Mouse (Mus musculus) hindbrain, embryonic 12.5 days (tissue): Measurements from ENCODE around the gene Kcnj12. TPM values are rescaled to one million over a fixed set of nuclear protein-coding genes. Genes with fewer than 3 reads are reported as not detected.

ENCODE experiments used
- ATAC-seq: fragments of 200-750 bp; cut with Nextera tagmentation; 2 replicates; pipeline ENCODE4 v1.8.0; 2017; ENCODE audit warnings: moderate TSS enrichment; ENCODE audit not compliant: low FRiP score
- H3K27ac ChIP-seq: fragments of 300-500 bp; sonication (generic); 2 replicates; pipeline ENCODE4 v1.5.1; 2016; ENCODE audit warnings: mild to moderate bottlenecking
- H3K27me3 ChIP-seq: fragments of 300-500 bp; sonication (generic); 2 replicates; pipeline ENCODE4 v1.6.1; 2016; ENCODE audit warnings: mild to moderate bottlenecking
- H3K36me3 ChIP-seq: fragments of 300-500 bp; sonication (generic); 2 replicates; pipeline ENCODE4 v1.6.1; 2016; ENCODE audit warnings: mild to moderate bottlenecking
- H3K4me1 ChIP-seq: fragments of 300-500 bp; sonication (generic); 2 replicates; pipeline ENCODE4 v1.6.1; 2016
- H3K4me2 ChIP-seq: fragments of 300-500 bp; sonication (generic); replicated peaks from 2 replicates; pipeline ENCODE4 v1.6.1; 2016; ENCODE audit warnings: mild to moderate bottlenecking
- H3K4me3 ChIP-seq: fragments of 300-500 bp; sonication (generic); 2 replicates; pipeline ENCODE4 v1.5.1; 2016; ENCODE audit warnings: mild to moderate bottlenecking
- H3K9ac ChIP-seq: fragments of 300-500 bp; sonication (generic); 2 replicates; pipeline ENCODE4 v1.6.1; 2016; ENCODE audit warnings: mild to moderate bottlenecking, moderate library complexity
- H3K9me3 ChIP-seq: fragments of 300-500 bp; sonication (generic); replicated peaks from 2 replicates; pipeline ENCODE4 v1.6.1; 2016; ENCODE audit warnings: mild to moderate bottlenecking
- WGBS: fragments of 180-500 bp; shearing (Covaris S2); methylation state at CpG from one replicate; pipeline ENCODE4 v1.1.7; 2016; 5-methylcytosine and 5-hydroxymethylcytosine counted together
- polyA plus RNA-seq: library from polyadenylated mRNA; unstranded; fragments of >200 nt; fragmentation: Nextera tagmentation; extraction: Ambion mirVana; gene quantifications from 2 replicates; pipeline ENCODE4 v1.2.1, GENCODE M21; 2016

Kcnj12 gene
- polyA plus RNA-seq, 1 experiment from 2014 or later: 2.7 TPM

DNA sequence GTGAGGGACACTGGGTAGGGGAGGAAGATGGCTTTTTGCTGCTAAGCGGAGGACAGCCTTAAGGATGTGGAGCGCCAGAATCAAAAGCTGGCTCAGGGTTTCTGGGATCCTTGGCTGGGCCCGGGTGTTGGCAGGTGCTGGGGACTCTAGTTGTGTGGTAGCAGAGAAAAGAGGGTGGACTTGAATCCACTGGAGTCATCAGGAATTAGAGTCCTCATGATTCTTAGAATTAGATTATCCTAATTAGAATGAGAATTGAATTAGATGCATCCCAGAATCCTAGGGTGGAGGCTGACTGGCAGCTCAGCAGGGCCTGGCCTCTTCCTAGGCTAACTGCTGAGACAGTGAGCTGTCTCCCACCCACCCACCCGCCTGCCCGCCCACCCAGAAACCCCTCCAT is 17.6 kb upstream of the Kcnj12 start:
- no peaks in the 10 kb centered on the region for H3K27me3 ChIP-seq
- H3K9me3 ChIP-seq: no peaks in the 10 kb centered on the region
- 67% methylated on average over 5 of the region's 5 CpGs for WGBS
- no peak for ATAC-seq
- H3K4me2 ChIP-seq: no peak overlapping the region
- H3K9ac ChIP-seq: no peak overlapping the region
- H3K4me3 ChIP-seq: no peak overlapping the region
- no peaks in the 10 kb centered on the region for H3K36me3 ChIP-seq
- 0 out of 2 replicates have a peak overlapping the region, but pooled peaks have one; percentile 8 for H3K27ac ChIP-seq
- peaks cover 16% of the 10 kb centered on the region; the same call in 1 of the 2 replicates for H3K4me1 ChIP-seq

DNA sequence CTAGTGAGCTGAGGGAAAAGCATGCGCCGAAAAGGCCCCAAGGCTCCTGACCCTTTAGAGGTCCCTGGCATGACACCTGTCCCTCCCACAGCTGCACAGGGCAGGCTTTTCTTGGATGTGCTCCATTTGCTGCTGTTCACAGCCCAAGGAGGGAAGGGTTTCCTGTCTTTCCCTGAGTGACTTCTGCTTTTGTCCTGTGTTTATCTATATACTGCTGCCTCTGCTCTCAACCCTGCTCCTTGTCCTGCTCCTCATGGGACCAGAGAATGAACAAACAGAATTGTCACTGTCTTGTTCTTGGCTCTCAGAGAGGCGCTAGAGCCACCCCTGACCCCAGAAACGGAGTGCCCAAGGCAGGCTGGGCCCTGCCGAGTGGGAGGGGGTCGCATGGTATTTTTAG is 17.0 kb upstream of the Kcnj12 start:
- H3K4me3 ChIP-seq: no peak overlapping the region
- H3K36me3 ChIP-seq: no peaks in the 10 kb centered on the region
- peaks cover 14% of the 10 kb centered on the region; the same call in 1 of the 2 replicates for H3K4me1 ChIP-seq
- H3K27ac ChIP-seq: no peak overlapping the region
- no peak overlapping the region for H3K9ac ChIP-seq
- no peaks in the 10 kb centered on the region for H3K27me3 ChIP-seq
- no peaks in the 10 kb centered on the region for H3K9me3 ChIP-seq
- no peak for ATAC-seq
- no peak overlapping the region for H3K4me2 ChIP-seq
- WGBS: 42% methylated on average over 6 of the region's 6 CpGs

GRCm38 (mm10) chr11:61011736-61012294 is 10.5 kb upstream of the Kcnj12 start:
- no peak for ATAC-seq
- Histone ChIP-seq H3K9ac (no peak overlapping the region), H3K4me3 (no peak overlapping the region), H3K9me3 (no peaks in the 10 kb centered on the region), H3K36me3 (no peaks in the 10 kb centered on the region), H3K4me2 (no peak overlapping the region), H3K4me1 (peaks cover 20% of the 10 kb centered on the region), H3K27me3 (peaks cover 9% of the 10 kb centered on the region), H3K27ac (no peak overlapping the region)
- WGBS: 23% methylated on average over 9 of the region's 9 CpGs

DNA sequence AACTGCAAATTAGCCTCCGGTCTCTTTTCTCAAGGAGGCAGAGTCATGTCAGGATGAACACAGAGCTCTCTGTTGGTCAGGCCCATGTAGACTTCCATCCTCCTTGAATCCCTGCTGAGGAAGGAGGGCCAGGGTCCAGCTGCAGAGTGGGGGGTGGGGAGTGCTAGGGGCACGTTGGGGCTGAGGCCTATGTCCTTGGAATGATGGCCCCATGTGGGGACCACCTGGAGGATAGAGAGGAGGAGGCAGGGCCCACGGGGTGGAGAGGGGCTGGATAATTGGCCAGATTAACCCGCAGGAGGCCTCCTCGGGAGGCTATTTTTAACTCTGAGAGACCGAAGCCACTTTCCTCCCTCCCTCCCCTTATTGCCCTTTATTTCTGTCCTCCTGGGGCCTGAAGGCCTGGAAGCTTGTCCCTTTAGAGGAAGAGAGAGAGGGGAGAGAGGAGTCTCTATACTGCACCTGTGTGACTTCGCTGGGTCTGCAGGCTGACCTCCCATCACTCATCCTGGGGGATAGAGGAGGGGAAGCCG is 5.4 kb upstream of the Kcnj12 start:
- Histone ChIP-seq H3K36me3 (no peaks in the 10 kb centered on the region), H3K4me3 (no peak overlapping the region), H3K27me3 (peaks cover 33% of the 10 kb centered on the region), H3K4me2 (no peak overlapping the region), H3K9me3 (no peaks in the 10 kb centered on the region), H3K4me1 (peaks cover 25% of the 10 kb centered on the region), H3K27ac (no peak overlapping the region), H3K9ac (no peak overlapping the region)
- 10% methylated on average over 8 of the region's 8 CpGs for WGBS
- no peak for ATAC-seq

- Histone ChIP-seq H3K4me3 (no peak overlapping the region), H3K27me3 (peaks cover 58% of the 10 kb centered on the region), H3K4me1 (peaks cover 44% of the 10 kb centered on the region), H3K9ac (no peak overlapping the region), H3K36me3 (no peaks in the 10 kb centered on the region), H3K9me3 (no peaks in the 10 kb centered on the region), H3K27ac (no peak overlapping the region), H3K4me2 (no peak overlapping the region)
- WGBS: 79% methylated on average over 5 of the region's 5 CpGs
- ATAC-seq: no peak
Observed at GRCm38 (mm10) chr11:61021129-61021528, 1.2 kb upstream of the Kcnj12 start.

- Histone ChIP-seq H3K9me3 (no peaks in the 10 kb centered on the region), H3K27ac (0 out of 2 replicates have a peak overlapping the region, but pooled peaks have one; percentile 25), H3K4me1 (peaks cover 43% of the 10 kb centered on the region), H3K4me3 (peak overlapping the region; percentile 59), H3K4me2 (peak overlapping the region; percentile 97), H3K36me3 (no peaks in the 10 kb centered on the region), H3K9ac (peak overlapping the region; percentile 54), H3K27me3 (peaks cover 62% of the 10 kb centered on the region)
- 1% methylated on average over 60 of the region's 68 CpGs for WGBS
- no peak for ATAC-seq
Observed at GRCm38 (mm10) chr11:61021676-61022549, 451 bp upstream of the Kcnj12 start.

DNA sequence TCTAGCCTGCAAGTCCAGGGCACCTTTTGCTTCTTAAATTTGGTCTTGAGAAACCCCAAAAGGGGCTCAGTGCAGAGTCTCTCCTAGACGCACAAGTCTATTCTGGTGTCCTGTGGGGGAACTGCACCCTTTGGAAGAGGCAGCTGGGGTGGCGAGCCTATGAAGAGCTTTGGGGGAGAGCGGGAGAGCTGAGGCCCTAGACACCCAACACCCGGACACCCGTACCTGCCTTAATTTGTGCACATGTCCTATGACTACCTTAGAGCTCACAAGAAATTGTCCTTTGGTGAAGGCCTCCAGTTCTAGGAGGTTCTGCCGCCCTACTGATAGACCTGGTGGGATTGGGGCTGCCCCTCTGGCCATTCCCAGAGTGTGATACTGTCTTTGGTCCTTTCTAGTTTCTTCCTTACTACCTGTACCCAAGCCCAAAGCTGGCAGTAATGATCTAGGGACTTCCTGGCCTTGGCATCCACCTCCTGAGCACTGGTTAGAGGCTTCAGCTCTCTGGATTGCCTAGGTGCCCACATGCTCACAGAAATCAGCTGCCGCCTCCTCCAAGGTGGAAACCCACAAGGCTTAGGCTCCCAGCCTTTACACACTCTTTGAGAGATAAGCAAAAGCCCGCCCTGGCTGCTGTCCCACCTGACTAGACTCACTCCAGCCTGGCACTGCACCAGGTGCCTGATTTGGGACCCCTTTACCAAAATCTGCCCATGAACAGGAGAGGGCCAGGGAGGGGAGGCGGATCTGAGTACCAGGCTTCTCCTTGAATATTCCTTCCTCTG is 1.2 kb downstream of the Kcnj12 start:
- Histone ChIP-seq H3K36me3 (no peaks in the 10 kb centered on the region), H3K4me1 (peaks cover 48% of the 10 kb centered on the region), H3K9ac (no peak overlapping the region), H3K27ac (no peak overlapping the region), H3K4me3 (peak overlapping the region; percentile 59), H3K9me3 (no peaks in the 10 kb centered on the region), H3K27me3 (peaks cover 62% of the 10 kb centered on the region), H3K4me2 (peak overlapping the region; percentile 97)
- WGBS: 44% methylated on average over 9 of the region's 9 CpGs
- no peak for ATAC-seq

GRCm38 (mm10) chr11:61024388-61024787 is 2.0 kb downstream of the Kcnj12 start:
- no peak for ATAC-seq
- Histone ChIP-seq H3K27me3 (peaks cover 62% of the 10 kb centered on the region), H3K9ac (no peak overlapping the region), H3K4me2 (no peak overlapping the region), H3K27ac (no peak overlapping the region), H3K4me1 (peaks cover 53% of the 10 kb centered on the region), H3K4me3 (no peak overlapping the region), H3K36me3 (no peaks in the 10 kb centered on the region), H3K9me3 (no peaks in the 10 kb centered on the region)
- 69% methylated on average over 6 of the region's 6 CpGs for WGBS

DNA sequence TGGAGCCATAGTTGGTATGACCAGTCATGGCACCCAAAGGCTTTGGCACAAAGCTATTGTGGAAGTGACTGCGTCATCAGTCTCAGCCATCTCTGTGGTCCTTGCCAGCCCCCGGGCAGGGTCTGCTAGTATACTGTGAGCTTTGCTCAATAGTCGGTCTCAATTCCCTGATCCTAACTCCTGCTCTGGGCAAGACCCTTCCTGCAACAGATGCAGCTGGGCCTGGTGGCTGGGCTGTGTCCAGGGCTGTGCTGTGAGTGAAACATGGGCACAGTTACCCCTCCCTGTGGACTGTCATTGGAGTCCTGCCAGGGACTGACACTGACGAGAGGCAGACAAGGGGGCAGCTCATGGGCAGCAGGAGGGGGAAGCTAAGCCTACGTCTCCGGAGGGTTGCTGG is 2.6 kb downstream of the Kcnj12 start:
- WGBS: 53% methylated on average over 6 of the region's 6 CpGs
- Histone ChIP-seq H3K9ac (no peak overlapping the region), H3K4me2 (peak overlapping the region; percentile 3; the same call in 1 of the 2 replicates), H3K4me3 (no peak overlapping the region), H3K9me3 (no peaks in the 10 kb centered on the region), H3K36me3 (no peaks in the 10 kb centered on the region), H3K4me1 (peaks cover 53% of the 10 kb centered on the region), H3K27me3 (peaks cover 56% of the 10 kb centered on the region), H3K27ac (peak overlapping the region; percentile 65)
- ATAC-seq: peak; percentile 65

GRCm38 (mm10) chr11:61025594-61025993 is 3.2 kb downstream of the Kcnj12 start:
- H3K4me2 ChIP-seq: no peak overlapping the region; the same call in 1 of the 2 replicates
- no peak overlapping the region for H3K9ac ChIP-seq
- peak overlapping the region; percentile 65 for H3K27ac ChIP-seq
- peaks cover 51% of the 10 kb centered on the region for H3K27me3 ChIP-seq
- H3K4me3 ChIP-seq: no peak overlapping the region
- WGBS: 70% methylated on average over 7 of the region's 7 CpGs
- H3K36me3 ChIP-seq: no peaks in the 10 kb centered on the region
- H3K4me1 ChIP-seq: peaks cover 53% of the 10 kb centered on the region
- no peak for ATAC-seq
- H3K9me3 ChIP-seq: no peaks in the 10 kb centered on the region

- Histone ChIP-seq H3K9ac (no peak overlapping the region), H3K4me2 (no peak overlapping the region), H3K4me1 (peaks cover 51% of the 10 kb centered on the region), H3K27me3 (peaks cover 43% of the 10 kb centered on the region), H3K4me3 (no peak overlapping the region), H3K27ac (0 out of 2 replicates have a peak overlapping the region, but pooled peaks have one; percentile 48), H3K36me3 (no peaks in the 10 kb centered on the region), H3K9me3 (no peaks in the 10 kb centered on the region)
- ATAC-seq: no peak
- WGBS: 86% methylated on average over 6 of the region's 6 CpGs
Observed at GRCm38 (mm10) chr11:61026381-61026780, 4.0 kb downstream of the Kcnj12 start.

DNA sequence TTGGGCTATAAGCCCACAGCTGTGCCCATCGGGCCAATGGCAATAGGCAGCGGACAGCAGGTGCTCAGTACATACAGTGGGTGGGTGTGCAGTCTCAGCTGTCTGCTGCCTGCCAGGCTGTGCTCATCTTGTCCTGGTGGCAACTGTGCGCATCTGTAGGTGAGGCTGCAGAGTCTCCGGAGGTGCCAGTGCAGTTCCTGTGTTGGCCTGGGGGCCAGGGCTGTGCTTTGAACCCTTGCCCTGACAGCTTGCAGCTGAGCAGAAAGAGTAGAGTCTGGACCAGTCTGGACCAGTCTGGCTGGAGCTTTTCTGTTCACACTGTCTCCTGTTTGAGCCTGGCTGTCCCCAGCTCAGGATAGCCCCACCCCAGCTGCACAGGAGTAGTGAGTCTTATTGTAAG is 4.8 kb downstream of the Kcnj12 start:
- peaks cover 44% of the 10 kb centered on the region for H3K4me1 ChIP-seq
- WGBS: 73% methylated on average over 4 of the region's 4 CpGs
- H3K27me3 ChIP-seq: peaks cover 35% of the 10 kb centered on the region
- no peak for ATAC-seq
- no peak overlapping the region for H3K4me2 ChIP-seq
- H3K27ac ChIP-seq: no peak overlapping the region
- no peaks in the 10 kb centered on the region for H3K36me3 ChIP-seq
- H3K9me3 ChIP-seq: no peaks in the 10 kb centered on the region
- no peak overlapping the region for H3K9ac ChIP-seq
- no peak overlapping the region for H3K4me3 ChIP-seq
